Mouse (Mus musculus) thymus, postnatal 10 days (tissue): ENCODE results near the gene Evi5.

Source experiments
- DNase-seq, 2 experiments: peaks; one replicate each; pipeline ENCODE4 v3.0.0; 2021; ENCODE audit warnings: low spot score in 2 of 2

The Evi5 gene

DNA sequence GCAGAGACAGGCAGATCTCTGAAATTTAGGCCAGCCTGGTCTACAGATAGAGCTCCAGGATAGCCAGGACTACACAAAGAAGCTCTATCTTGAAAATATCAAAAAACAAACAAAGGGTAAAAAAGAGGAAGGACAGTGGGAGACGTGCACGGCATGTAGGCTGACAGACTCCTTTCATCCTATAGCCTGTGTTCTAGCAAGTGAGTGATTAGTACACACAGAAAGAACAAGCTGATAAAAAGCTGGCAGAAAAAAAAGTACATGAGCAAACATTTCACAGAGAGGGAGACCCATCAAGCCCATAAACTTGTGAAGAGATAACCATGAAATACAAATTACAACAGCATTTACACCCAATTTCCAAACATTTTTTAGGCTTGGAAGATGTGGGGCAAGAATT lies 163.2 kb downstream of the Evi5 start:
- no peak for DNase-seq

DNA sequence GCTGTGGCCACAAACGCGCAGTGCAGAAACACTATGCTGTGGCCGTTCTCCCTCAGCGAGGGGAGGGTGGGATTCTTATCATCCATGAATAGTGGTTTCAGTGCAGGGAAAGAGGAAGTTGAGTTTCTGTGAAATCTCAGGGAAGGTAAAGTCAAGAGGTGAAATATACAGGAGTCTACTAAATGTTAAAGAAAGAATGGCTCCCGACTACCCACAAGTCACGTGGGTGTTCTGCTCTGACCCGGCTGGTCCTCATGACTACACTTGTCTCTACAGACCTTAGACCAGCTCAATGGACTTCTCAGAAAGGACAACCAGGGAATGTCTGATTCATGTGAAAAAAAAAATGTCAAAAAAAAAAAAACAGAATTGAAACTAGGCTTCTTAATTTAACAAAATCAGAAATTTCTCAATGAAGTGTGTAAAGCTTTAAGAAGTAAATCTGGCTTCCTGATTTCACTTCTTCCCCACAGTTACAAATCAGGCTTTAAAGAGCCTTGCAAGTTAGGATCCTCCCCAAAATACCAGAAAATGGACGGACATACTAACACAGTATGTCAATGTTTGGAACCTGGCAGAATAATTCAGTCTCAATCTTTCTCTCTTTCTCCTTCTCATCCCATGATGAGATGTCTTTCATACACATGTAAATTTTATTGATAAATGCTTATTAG lies 166.6 kb downstream of the Evi5 start:
- no peak for DNase-seq

DNA sequence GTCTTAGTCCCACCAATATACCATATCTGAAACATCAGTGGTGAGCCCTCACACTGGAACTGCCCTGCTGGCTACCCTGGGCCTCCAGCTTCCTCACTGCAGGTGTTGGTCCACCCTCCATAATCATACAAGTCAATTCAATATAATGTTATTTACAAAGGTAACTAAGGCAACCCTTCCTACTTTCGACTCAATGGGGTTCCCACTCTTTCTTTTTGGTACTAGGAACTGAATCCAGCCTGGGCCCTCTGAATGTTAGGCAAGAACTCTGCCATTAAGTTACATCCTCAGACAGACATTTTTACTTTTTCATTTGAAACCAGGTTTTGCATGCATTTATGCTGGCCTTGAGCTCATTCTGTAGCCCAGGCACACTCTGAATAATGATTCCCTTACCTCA lies 168.6 kb downstream of the Evi5 start:
- DNase-seq, result no peak

DNA sequence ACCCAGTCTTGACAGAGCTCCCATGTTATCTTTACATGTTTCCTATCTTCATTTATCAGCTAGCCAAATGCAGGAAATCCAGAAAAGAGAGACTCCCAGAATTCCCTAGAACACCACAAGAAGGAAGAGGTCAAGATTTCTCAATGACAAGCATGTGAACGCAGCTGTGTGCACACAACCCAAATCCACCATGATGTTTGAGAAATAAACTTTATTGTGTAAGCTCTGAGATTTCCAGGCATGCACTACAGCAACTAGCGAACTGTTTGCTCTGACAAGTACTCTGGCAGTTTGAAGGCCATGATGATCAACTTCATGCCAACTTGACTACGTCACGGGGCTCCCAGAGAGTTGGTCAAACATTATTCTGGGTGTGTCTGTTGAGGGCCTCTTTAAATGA lies 169.2 kb downstream of the Evi5 start:
- no peak for DNase-seq

DNA sequence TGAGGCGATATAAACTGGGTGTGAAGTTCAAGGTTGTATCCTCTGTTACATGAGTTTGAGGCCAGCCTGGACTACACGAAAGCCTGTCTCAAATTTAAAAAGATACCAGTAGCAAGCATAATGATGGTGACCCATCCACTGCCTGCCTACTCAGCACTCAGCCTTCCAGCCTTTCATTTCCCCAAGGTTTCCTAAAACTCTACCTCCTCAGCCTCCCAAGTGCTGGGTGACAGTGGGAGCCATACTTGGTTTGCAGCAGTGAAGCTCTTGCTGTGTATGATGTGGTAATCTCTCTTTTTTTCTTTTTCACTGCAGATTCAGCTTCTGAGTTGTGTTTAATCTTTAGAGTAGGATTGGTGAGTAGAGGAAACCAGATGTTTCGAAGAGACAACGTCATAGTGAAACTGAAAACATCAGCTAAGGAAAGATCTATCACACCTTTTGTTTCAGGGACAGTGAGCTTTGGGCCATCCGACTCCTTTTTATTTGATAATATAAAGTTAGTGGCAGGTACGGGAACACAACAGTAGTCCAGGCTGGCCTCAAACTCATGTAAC lies 171.6 kb downstream of the Evi5 start:
- peak in 1 of 2 experiments; percentile 40 for DNase-seq

DNA sequence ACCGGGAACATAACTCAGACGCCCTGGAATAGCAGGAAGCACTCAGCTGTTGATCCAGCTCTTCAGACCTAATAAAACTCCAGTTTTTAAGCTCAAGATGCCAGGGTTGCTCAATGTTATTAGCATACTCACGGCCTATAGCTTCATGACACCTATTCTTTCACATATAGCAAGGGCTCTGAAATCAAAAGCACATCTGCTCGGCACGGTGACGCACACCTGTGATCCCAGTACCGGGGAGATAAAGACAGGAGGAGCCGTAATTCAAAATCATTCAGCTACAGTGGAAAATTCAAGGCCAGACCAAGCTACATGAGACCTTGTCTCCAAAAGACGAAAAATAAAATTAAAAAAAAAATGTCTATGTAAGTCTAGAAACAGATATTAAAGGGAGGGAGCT lies 173.2 kb downstream of the Evi5 start:
- DNase-seq, result no peak

DNA sequence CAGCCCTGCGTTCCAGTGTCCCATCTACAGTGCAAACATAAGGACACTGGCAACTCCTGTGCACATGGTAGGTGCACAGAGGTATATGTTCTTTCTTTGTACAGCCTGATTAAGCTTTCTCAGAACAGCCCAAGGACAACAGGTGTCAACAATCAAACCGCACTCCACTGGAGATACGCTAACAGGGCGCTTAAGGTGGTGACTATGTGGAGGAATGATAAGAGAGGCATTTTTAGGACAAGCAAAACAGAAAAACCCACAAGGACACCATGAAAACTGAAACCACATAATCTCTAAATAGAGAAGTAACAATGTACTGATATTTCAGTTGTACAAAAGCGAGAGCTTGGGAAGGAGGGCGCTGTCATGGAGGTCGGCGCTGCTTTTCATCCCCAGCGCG lies 174.0 kb downstream of the Evi5 start:
- peak in 1 of 2 experiments; percentile 37 for DNase-seq

DNA sequence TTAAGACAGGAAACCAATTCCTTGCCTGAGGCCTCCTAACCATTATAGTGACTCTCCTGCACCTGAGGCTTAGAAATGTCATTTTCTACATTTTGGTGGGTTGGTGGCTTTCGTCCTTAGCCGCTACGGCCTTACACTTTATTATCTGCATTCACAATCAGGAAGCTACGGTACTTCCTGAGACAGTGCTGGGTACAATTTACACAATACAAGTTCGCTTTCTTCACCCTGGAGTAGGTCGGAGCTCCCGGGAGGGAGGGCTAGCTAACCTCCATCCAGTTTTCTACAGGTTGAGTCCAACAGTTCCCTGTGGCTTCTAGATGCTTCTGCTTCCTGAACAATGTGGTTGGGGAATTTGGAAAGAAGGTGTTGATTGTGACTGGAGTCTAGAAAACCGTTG lies 176.0 kb downstream of the Evi5 start:
- no peak for DNase-seq

DNA sequence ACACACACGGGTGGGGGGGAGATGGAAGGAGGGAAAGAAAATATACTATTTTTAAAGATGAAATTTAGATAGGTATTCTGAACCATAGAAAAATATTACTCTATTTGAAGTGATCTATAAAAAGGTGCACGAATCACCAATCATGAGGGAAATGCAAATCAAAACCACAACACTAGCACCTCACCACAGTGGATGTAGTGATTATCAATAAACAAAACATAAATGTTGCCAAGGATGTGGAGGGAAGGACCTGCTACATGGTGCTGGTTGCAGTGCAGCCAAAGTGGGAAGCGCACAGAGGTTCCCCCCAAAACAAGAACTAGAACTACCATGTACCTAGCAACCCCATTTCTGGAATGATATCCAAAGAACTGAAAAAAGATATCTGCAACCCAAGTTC lies 179.9 kb downstream of the Evi5 start:
- no peak for DNase-seq
